Mouse (Mus musculus): Measurements from ENCODE around the gene Mcee. TPM values are rescaled to one million over a fixed set of nuclear protein-coding genes. Genes with fewer than 3 reads are reported as not detected.

Gene Mcee
- polyA plus RNA-seq, 1 experiment from 2014 or later, result 55.9 TPM

GRCm38 (mm10) chr7:64369841-64370240 lies 22.6 kb upstream of the Mcee start:
- Histone ChIP-seq H3K4me3 (replicated peaks) (no peak overlapping the region), H3K4me1 (peaks cover 14% of the 10 kb centered on the region), H3K9ac (replicated peaks) (no peak overlapping the region), H3K27me3 (replicated peaks) (no peaks in the 10 kb centered on the region), H3K36me3 (peaks cover 25% of the 10 kb centered on the region), H3K27ac (replicated peaks) (no peak overlapping the region), H3K9me3 (replicated peaks) (no peaks in the 10 kb centered on the region), H3K4me2 (no peak overlapping the region)
- no peak for ATAC-seq (ENCODE audit: low FRiP score)
- 86% methylated on average over 6 of the region's 6 CpGs for WGBS

DNA sequence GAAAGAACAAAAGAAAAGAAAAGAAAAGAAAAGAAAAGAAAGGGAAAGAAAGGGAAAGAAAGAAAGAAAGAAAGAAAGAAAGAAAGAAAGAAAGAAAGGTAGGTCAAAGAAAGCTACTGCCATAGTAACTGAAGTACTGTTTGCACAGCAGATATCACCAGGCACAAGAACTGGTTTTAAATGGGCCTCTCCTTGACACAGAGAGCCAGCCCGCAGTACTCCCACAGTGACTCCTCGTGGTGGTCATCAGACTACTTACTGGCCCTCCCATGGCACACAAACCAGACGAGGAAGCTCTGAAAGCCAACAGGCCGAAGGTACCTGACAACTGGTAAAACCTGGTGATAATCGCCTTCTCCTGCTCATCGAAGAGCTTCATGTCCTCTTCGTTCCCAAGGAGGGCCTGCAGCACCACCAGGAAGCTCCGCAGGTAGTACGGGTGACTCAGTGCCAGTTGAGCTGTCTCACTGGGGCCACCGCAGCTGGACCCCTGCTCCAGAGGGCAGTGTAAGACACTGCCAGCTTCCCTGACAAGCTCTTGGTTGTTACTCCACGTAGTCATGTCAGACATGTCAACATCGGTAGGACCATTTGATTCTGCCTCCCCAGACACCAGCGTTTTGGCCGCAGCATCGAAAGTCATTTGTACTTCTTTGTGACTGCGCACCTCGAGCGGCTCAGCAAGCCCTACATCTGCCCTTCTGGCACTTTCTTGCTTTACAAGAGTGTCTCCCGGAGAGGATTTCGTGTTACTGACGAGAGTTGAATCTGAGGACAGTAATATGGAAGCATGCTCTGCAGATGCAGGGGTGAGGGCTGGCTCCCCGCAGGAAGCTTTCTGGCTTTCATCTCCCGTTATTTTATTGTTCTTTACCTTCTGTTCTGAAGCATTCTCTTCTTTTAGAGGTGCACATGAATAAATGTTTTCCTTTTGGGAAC lies 20.2 kb upstream of the Mcee start:
- Histone ChIP-seq H3K9me3 (replicated peaks) (no peaks in the 10 kb centered on the region), H3K9ac (replicated peaks) (no peak overlapping the region), H3K4me1 (peaks cover 14% of the 10 kb centered on the region), H3K4me3 (replicated peaks) (no peak overlapping the region), H3K36me3 (peaks cover 20% of the 10 kb centered on the region), H3K4me2 (peak overlapping the region; percentile 61; the same call in 1 of the 2 replicates), H3K27ac (replicated peaks) (no peak overlapping the region), H3K27me3 (replicated peaks) (no peaks in the 10 kb centered on the region)
- no peak for ATAC-seq (ENCODE audit: low FRiP score)
- WGBS, result 92% methylated on average over 23 of the region's 23 CpGs

- H3K27me3 ChIP-seq (replicated peaks), result no peaks in the 10 kb centered on the region
- peaks cover 14% of the 10 kb centered on the region for H3K4me1 ChIP-seq
- peak overlapping the region; percentile 64 for H3K9ac ChIP-seq (replicated peaks)
- ATAC-seq (ENCODE audit: low FRiP score), result peak; percentile 57
- H3K27ac ChIP-seq (replicated peaks), result peak overlapping the region; percentile 95
- H3K36me3 ChIP-seq, result peaks cover 30% of the 10 kb centered on the region
- H3K4me3 ChIP-seq (replicated peaks), result peak overlapping the region; percentile 76
- 12% methylated on average over 18 of the region's 18 CpGs for WGBS
- no peaks in the 10 kb centered on the region for H3K9me3 ChIP-seq (replicated peaks)
- peak overlapping the region; percentile 61 for H3K4me2 ChIP-seq
These were observed 19.1 kb upstream of the Mcee start for GRCm38 (mm10) chr7:64373147-64373829.

DNA sequence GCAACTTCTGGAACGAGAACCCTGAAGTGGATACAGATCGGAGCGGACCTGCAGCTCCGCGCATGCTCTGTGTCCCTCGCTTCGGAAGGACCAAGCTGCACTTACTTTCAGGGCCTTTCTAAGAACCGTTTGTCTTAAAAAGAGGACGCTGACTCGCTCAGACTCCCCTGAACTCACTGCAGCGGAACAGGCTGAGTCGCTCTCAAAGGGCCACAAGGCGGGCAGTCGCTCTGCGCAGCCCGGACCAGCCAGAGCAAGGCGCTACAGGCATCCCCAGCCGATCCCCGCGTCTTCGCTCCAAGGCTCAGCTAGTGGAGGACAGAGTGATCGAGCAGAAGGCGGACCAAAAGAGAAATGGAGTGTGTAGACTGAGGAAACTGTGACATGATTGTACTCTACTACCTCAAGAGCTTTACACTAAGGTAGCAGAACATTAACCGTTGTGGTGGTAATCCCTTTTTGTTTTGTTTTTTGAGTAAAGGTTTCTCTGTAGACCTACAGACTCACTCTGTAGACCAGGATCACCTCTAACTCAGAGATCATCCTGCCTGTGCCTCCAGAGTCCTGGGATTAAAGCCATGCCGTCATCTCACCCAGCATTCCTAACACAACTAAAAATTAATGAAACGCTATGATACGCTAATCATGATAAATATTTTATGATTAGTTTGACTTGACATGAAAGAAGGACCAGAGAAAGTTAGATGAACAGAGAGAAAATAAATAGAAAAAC lies 18.4 kb upstream of the Mcee start, which contains the start of gene Fan1:
Fan1 (minus strand) TSS at position 266 of the 733 bp plus-strand sequence.
- peak within 1 kb of the TSS; percentile 64 for H3K9ac ChIP-seq (replicated peaks)
- H3K36me3 ChIP-seq, result peaks cover 30% of the 10 kb centered on the region
- peak within 1 kb of the TSS; percentile 76 for H3K4me3 ChIP-seq (replicated peaks)
- WGBS, result 4% methylated on average over 27 of the region's 27 CpGs
- peaks cover 14% of the 10 kb centered on the region for H3K4me1 ChIP-seq
- H3K27me3 ChIP-seq (replicated peaks), result no peaks in the 10 kb centered on the region
- H3K9me3 ChIP-seq (replicated peaks), result no peaks in the 10 kb centered on the region
- peak within 1 kb of the TSS; percentile 61 for H3K4me2 ChIP-seq
- peak; percentile 96 for ATAC-seq (ENCODE audit: low FRiP score)
- peak within 1 kb of the TSS; percentile 95 for H3K27ac ChIP-seq (replicated peaks)

- ATAC-seq (ENCODE audit: low FRiP score), result peak; percentile 1; the same call in 1 of the 2 replicates
- 3% methylated on average over 8 of the region's 8 CpGs for WGBS
These were observed 928 bp upstream of the Mcee start for GRCm38 (mm10) chr7:64391479-64391878.

DNA sequence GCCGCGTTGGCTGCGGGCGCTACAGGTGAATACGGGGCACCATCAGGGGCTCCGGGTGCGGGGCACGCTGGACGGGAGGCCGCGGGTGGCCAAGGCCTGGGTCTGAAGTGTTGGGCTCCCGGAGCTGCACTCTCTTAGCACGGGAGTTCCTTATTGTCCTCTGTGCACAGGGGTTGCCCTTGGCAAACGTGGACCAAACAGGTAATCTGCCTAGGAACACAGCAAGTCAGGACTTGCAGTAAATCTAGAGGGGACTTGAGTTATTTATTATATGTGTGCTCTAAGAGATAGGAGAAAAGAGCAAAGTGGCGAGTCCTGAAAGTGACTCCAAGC lies 378 bp downstream of the Mcee start:
- Histone ChIP-seq H3K27me3 (replicated peaks) (no peaks in the 10 kb centered on the region), H3K9me3 (replicated peaks) (no peaks in the 10 kb centered on the region), H3K4me1 (peaks cover 18% of the 10 kb centered on the region), H3K9ac (replicated peaks) (peak overlapping the region; percentile 78), H3K4me3 (replicated peaks) (peak overlapping the region; percentile 76), H3K36me3 (peaks cover 18% of the 10 kb centered on the region), H3K27ac (replicated peaks) (peak overlapping the region; percentile 83), H3K4me2 (peak overlapping the region; percentile 99)
- under 1% methylated on average over 15 of the region's 15 CpGs for WGBS
- no peak; the same call in 1 of the 2 replicates for ATAC-seq (ENCODE audit: low FRiP score)

More at GRCm38 (mm10) chr7:64391479-64391878, 928 bp upstream of the Mcee start:
- no peaks in the 10 kb centered on the region for H3K27me3 ChIP-seq (replicated peaks)
- peak overlapping the region; percentile 83 for H3K27ac ChIP-seq (replicated peaks)
- peak overlapping the region; percentile 99 for H3K4me2 ChIP-seq
- peak overlapping the region; percentile 60 for H3K9ac ChIP-seq (replicated peaks)
- H3K36me3 ChIP-seq, result peaks cover 29% of the 10 kb centered on the region
- H3K4me3 ChIP-seq (replicated peaks), result peak overlapping the region; percentile 76
- peaks cover 18% of the 10 kb centered on the region for H3K4me1 ChIP-seq
- no peaks in the 10 kb centered on the region for H3K9me3 ChIP-seq (replicated peaks)

GRCm38 (mm10) chr7:64400725-64401124 lies 8.3 kb downstream of the Mcee start:
- Histone ChIP-seq H3K36me3 (no peaks in the 10 kb centered on the region), H3K9ac (replicated peaks) (no peak overlapping the region), H3K4me1 (no peaks in the 10 kb centered on the region), H3K9me3 (replicated peaks) (no peaks in the 10 kb centered on the region), H3K27ac (replicated peaks) (no peak overlapping the region), H3K4me2 (no peak overlapping the region), H3K4me3 (replicated peaks) (no peak overlapping the region), H3K27me3 (replicated peaks) (no peaks in the 10 kb centered on the region)
- 97% methylated on average over 1 of the region's 1 CpGs for WGBS
- no peak for ATAC-seq (ENCODE audit: low FRiP score)

DNA sequence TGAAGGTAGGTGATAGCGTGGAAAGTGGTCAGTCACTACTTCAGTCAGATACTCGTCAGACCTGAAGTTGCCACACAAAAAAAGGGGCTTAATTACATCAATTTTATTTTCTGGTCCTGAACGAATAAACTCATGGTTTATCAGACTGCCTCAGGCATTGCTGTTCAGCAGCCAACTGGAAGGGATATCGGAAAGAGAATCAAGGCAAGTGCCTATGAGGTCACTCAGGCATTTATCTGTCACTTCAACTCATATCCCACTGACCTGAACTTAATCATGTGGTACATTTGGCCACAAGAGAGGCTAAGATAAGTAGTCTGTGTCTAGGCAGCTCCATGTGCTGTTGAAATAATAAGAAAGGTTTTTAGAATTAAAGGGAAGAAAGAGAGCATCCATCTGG lies 10.0 kb downstream of the Mcee start:
- no peak for ATAC-seq (ENCODE audit: low FRiP score)
- no peak overlapping the region for H3K4me2 ChIP-seq
- 94% methylated on average over 4 of the region's 4 CpGs for WGBS

DNA sequence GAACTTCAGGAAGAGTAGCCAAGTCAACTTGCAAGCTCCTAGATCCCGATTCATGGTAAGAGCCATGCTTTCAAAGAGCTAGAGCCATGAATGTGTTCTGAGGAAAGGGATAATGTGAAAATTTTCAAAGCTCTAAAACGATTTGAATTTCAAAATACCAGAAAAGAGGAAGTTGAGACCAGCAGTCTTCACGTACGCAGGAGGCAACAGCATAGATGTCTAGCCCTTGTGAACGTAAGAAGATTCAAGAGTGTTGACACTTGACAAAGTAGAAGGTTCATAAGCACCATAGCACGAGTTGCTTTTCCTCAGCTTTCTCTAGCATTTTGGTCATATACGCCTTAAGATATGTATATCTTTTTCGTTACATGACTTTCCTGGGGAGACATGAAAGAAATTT lies 11.6 kb downstream of the Mcee start:
- H3K9me3 ChIP-seq (replicated peaks), result no peaks in the 10 kb centered on the region
- H3K27ac ChIP-seq (replicated peaks), result no peak overlapping the region
- no peak overlapping the region for H3K9ac ChIP-seq (replicated peaks)
- H3K4me2 ChIP-seq, result no peak overlapping the region
- H3K27me3 ChIP-seq (replicated peaks), result no peaks in the 10 kb centered on the region
- no peaks in the 10 kb centered on the region for H3K4me1 ChIP-seq
- no peak overlapping the region for H3K4me3 ChIP-seq (replicated peaks)
- no peak for ATAC-seq (ENCODE audit: low FRiP score)
- 95% methylated on average over 8 of the region's 8 CpGs for WGBS
- no peaks in the 10 kb centered on the region for H3K36me3 ChIP-seq

More for the DNA sequence above, 10.0 kb downstream of the Mcee start:
- Histone ChIP-seq H3K9ac (replicated peaks) (no peak overlapping the region), H3K4me1 (no peaks in the 10 kb centered on the region), H3K9me3 (replicated peaks) (no peaks in the 10 kb centered on the region), H3K27ac (replicated peaks) (no peak overlapping the region), H3K27me3 (replicated peaks) (no peaks in the 10 kb centered on the region), H3K4me3 (replicated peaks) (no peak overlapping the region), H3K36me3 (no peaks in the 10 kb centered on the region)

- Histone ChIP-seq H3K4me3 (replicated peaks) (no peak overlapping the region), H3K27ac (replicated peaks) (no peak overlapping the region), H3K36me3 (no peaks in the 10 kb centered on the region), H3K9ac (replicated peaks) (no peak overlapping the region), H3K27me3 (replicated peaks) (no peaks in the 10 kb centered on the region), H3K4me1 (no peaks in the 10 kb centered on the region), H3K4me2 (no peak overlapping the region), H3K9me3 (replicated peaks) (no peaks in the 10 kb centered on the region)
- 65% methylated on average over 5 of the region's 5 CpGs for WGBS
- no peak for ATAC-seq (ENCODE audit: low FRiP score)
These were observed 32.5 kb downstream of the Mcee start for GRCm38 (mm10) chr7:64424861-64425260.

All from neural tube, embryonic 15.5 days (tissue).